In genomic region chr10:78710706-78711105, GRCm38 (mm10) we compare ENCODE assay signal across 45 mouse cellular contexts. TPM values are rescaled to one million over a fixed set of nuclear protein-coding genes. Genes with fewer than 3 reads are reported as not detected.
"Had no signal": no experiment of that assay in that cellular context is flagged by ENCODE, and none has a peak within 500 bp of the region (broad histone marks: within the 10 kb centered on the region; RNA-seq: fewer than 3 reads in every experiment).

No protein-coding gene starts in this region.

- H3K4me3 ChIP-seq: left cerebral cortex, adult 2 months; limb, embryonic 10.5 days; limb, embryonic 12.5 days; limb, embryonic 13.5 days; limb, embryonic 15.5 days; liver, embryonic 13.5 days; liver, embryonic 15.5 days; lung, embryonic 15.5 days; megakaryocyte, embryonic 14.5 days; midbrain, embryonic 10.5 days; midbrain, embryonic 12.5 days; midbrain, embryonic 13.5 days; midbrain, embryonic 15.5 days; myocyte; neural tube, embryonic 12.5 days; neural tube, embryonic 13.5 days had no signal

- H3K4me1 ChIP-seq: limb, embryonic 10.5 days; limb, embryonic 12.5 days; limb, embryonic 13.5 days; limb, embryonic 15.5 days; liver, embryonic 13.5 days; liver, embryonic 15.5 days; lung, embryonic 15.5 days; megakaryocyte, embryonic 14.5 days; midbrain, embryonic 10.5 days; midbrain, embryonic 12.5 days; midbrain, embryonic 13.5 days; midbrain, embryonic 15.5 days; neural tube, embryonic 12.5 days; neural tube, embryonic 13.5 days had no signal

- H3K4me2 ChIP-seq: limb, embryonic 12.5 days; limb, embryonic 13.5 days; limb, embryonic 15.5 days; liver, embryonic 11.5 days; liver, embryonic 13.5 days; liver, embryonic 15.5 days; lung, embryonic 14.5 days; lung, embryonic 15.5 days; midbrain, embryonic 11.5 days; midbrain, embryonic 12.5 days; midbrain, embryonic 13.5 days; midbrain, embryonic 15.5 days; neural tube, embryonic 12.5 days; neural tube, embryonic 13.5 days had no signal

- H3K36me3 ChIP-seq: limb, embryonic 10.5 days; limb, embryonic 12.5 days; limb, embryonic 13.5 days; limb, embryonic 15.5 days; liver, embryonic 13.5 days; liver, embryonic 15.5 days; lung, embryonic 15.5 days; midbrain, embryonic 10.5 days; midbrain, embryonic 12.5 days; midbrain, embryonic 13.5 days; midbrain, embryonic 15.5 days; neural tube, embryonic 12.5 days; neural tube, embryonic 13.5 days had no signal

- H3K27ac ChIP-seq: left cerebral cortex, adult 2 months; limb, embryonic 10.5 days; limb, embryonic 12.5 days; limb, embryonic 13.5 days; limb, embryonic 15.5 days; liver, embryonic 13.5 days; liver, embryonic 14.5 days; liver, embryonic 15.5 days; lung, embryonic 15.5 days; macrophage; midbrain, embryonic 10.5 days; midbrain, embryonic 12.5 days; midbrain, embryonic 13.5 days; midbrain, embryonic 15.5 days; neural tube, embryonic 12.5 days; neural tube, embryonic 13.5 days had no signal

- ATAC-seq: lung, postnatal 0 days; midbrain, embryonic 13.5 days; midbrain, embryonic 15.5 days; midbrain, embryonic 16.5 days had no signal

- H3K9me3 ChIP-seq: limb, embryonic 10.5 days; limb, embryonic 12.5 days; limb, embryonic 13.5 days; limb, embryonic 15.5 days; liver, embryonic 13.5 days; liver, embryonic 15.5 days; lung, embryonic 15.5 days; megakaryocyte, embryonic 14.5 days; midbrain, embryonic 10.5 days; midbrain, embryonic 12.5 days; midbrain, embryonic 13.5 days; midbrain, embryonic 15.5 days; neural tube, embryonic 12.5 days; neural tube, embryonic 13.5 days had no signal

- H3K27me3 ChIP-seq: limb, embryonic 12.5 days; limb, embryonic 13.5 days; limb, embryonic 15.5 days; liver, embryonic 13.5 days; liver, embryonic 15.5 days; lung, embryonic 15.5 days; megakaryocyte, embryonic 14.5 days; midbrain, embryonic 12.5 days; midbrain, embryonic 13.5 days; midbrain, embryonic 15.5 days; neural tube, embryonic 12.5 days; neural tube, embryonic 13.5 days had no signal

- H3K9ac ChIP-seq: limb, embryonic 12.5 days; limb, embryonic 13.5 days; limb, embryonic 15.5 days; liver, embryonic 13.5 days; liver, embryonic 14.5 days; liver, embryonic 15.5 days; lung, embryonic 14.5 days; lung, embryonic 15.5 days; midbrain, embryonic 12.5 days; midbrain, embryonic 13.5 days; midbrain, embryonic 15.5 days; neural tube, embryonic 12.5 days; neural tube, embryonic 13.5 days had no signal

- DNase-seq: left cerebral cortex, postnatal 4 days; liver, embryonic 13.5 days; lung, adult 18-20 months; lung, adult 2 months; lung, embryonic 14.5 days; lung, postnatal 10 days; lung, postnatal 14 days; lung, postnatal 36 days; lung, postnatal 4 days; midbrain, embryonic 14.5 days had no signal

RNA-seq across cellular contexts. Expression of gene Casp14, which starts 7.4 kb away (rescaled TPM):
- total RNA-seq: left cerebral cortex, adult 2 months; left cerebral cortex, adult 8-10 months; left cerebral cortex, postnatal 10 days; left cerebral cortex, postnatal 14 days; left cerebral cortex, postnatal 25 days; left cerebral cortex, postnatal 36 days; left cerebral cortex, postnatal 4 days; megakaryocyte progenitor cell, adult 5-6 weeks; megakaryocyte, adult 5-6 weeks; megakaryocyte-erythroid progenitor cell, adult 5-6 weeks; monocyte, adult 5-6 weeks had no signal
- polyA plus RNA-seq: liver, embryonic 11.5 days; liver, embryonic 13.5 days; liver, embryonic 14.5 days; liver, embryonic 15.5 days; liver, embryonic 16.5 days; lung, embryonic 14.5 days; lung, embryonic 16.5 days; lung, postnatal 0 days; macrophage; midbrain, embryonic 10.5 days; midbrain, embryonic 11.5 days; midbrain, embryonic 12.5 days; midbrain, embryonic 13.5 days; midbrain, embryonic 14.5 days; midbrain, embryonic 15.5 days; midbrain, embryonic 16.5 days; midbrain, postnatal 0 days; myocyte; neural tube, embryonic 11.5 days; neural tube, embryonic 12.5 days; neural tube, embryonic 13.5 days had no signal

RNA-seq across cellular contexts. Expression of gene Ccdc105, which starts 42.2 kb away (rescaled TPM):
- total RNA-seq: megakaryocyte progenitor cell, adult 5-6 weeks; megakaryocyte, adult 5-6 weeks; megakaryocyte-erythroid progenitor cell, adult 5-6 weeks; monocyte, adult 5-6 weeks had no signal
- polyA plus RNA-seq: limb, embryonic 11.5 days; liver, embryonic 11.5 days; liver, embryonic 13.5 days; liver, embryonic 14.5 days; liver, embryonic 15.5 days; liver, embryonic 16.5 days; lung, adult 2 months; lung, postnatal 0 days; macrophage; midbrain, embryonic 10.5 days; myocyte; neural tube, embryonic 11.5 days; neural tube, embryonic 12.5 days had no signal
